Mouse (Mus musculus) cerebellum, postnatal 14 days (tissue): ENCODE results near the gene Nfasc.
A peak's percentile ranks its signal among the peaks of the same experiment; 100 is the strongest.

Source experiments
- DNase-seq, 2 experiments: peaks; one replicate each; pipeline ENCODE4 v3.0.0; 2021; ENCODE audit warnings: mixed read lengths in 2 of 2

The Nfasc gene

DNA sequence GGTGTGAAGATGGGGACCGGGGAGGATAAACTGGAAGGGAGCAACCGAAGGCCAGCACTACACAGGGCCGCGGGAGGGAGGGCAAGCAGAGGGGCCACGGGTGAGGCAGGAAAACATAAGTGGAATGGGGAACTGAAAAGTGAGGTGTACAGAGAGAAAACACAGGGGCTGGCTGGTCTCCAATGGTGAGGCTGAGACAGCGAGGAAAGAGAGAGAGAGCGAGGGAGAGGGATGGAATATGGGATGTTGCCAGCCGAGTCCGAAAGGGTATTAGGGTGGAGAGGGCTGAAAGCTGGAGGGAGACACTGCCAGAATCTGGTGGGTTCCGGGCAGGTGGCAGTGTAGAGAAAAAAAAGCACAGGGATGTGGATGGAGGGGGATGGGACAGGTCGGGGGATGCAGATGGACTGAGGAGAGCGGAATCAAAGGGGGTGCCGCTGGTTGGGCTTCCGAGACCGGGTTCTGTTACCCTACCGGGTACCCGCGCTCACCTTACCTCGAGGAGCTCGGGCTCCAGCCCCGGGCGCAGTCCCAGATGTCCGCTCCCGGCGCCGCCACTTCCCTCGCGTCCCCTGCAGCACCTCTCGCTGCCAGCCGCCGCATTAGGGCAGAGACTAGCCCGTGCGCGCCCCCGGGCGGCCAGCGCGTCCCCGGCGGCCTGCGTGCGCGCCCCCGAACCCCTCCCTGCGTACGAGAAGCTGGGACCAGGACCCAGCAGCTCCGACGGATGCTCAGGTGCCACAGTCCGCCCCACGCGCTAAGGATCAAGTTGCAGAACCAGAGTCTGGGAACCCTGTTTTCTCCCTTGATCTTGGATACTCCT lies at the start of gene Nfasc:
Gene Nfasc (minus strand): TSS at position 623 of the 823 bp plus-strand sequence.
- DNase-seq = peak; percentile 96 to 97

- DNase-seq = no peak
Observed at GRCm38 (mm10) chr1:132791049-132791448, 49.5 kb upstream of the Nfasc start.

GRCm38 (mm10) chr1:132786866-132787265 lies 45.3 kb upstream of the Nfasc start:
- DNase-seq = peak; percentile 81 to 91

DNA sequence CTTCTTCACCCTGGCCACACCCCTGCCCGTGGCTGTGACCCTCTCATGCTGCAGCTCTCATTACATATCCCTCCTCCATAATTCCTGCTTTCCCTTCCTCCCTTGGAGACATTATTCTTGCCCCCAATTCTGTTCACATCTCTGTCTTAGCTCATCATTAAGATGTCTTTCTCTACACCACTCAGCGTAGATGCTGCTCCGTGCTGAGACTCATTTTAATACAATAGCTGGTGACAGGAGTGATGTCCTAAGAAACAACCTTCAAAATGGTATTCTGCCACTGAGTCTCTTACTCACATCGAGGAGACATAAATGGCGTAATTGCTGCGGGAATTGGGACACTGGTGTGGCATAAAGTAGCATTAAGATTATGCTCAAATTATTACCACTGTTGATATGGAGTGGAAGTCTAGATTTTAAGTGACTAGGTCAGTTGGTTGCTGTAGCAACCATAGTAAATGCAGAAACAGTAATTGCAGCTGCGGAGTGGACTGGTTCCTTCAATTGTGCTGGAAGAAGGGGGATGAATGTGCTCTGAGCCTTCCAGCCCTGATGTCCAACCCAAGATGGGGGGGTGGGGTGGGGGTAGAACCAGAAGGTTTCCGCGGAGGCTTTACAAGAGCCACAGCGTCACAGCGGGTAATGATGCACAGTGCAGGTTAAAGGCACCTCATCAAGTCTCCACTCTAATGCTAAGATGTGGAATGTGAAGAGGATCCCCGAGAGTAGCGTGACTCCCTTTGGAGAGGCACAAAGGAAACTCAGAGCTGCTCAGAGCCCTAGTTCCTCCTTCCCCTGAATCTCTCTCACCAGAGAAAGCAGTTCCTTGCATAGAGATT lies 40.2 kb upstream of the Nfasc start:
- DNase-seq = no peak

- DNase-seq = no peak
Observed at GRCm38 (mm10) chr1:132780961-132781360, 39.4 kb upstream of the Nfasc start.

- no peak for DNase-seq
Observed at GRCm38 (mm10) chr1:132780254-132780653, 38.7 kb upstream of the Nfasc start.

DNA sequence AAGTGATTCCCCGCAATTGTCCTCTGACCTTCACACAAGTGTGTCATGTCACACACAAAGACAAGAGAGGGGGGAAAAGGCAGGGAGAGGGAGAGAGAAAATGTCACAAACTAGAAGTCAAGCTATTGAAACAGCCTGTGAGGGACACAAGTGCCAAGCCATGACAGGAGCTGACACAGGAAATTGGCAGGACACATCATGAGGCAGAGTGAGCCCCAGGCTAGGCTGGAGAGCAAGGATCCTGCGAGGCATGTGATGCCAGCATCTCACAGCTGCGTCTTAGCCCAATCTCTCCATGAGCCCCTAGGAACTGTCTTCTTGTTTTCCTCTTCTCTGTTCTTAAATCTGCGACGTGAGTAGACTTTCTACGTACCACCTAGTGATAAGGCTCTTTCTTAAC lies 33.4 kb upstream of the Nfasc start:
- DNase-seq = peak; percentile 49 to 56

DNA sequence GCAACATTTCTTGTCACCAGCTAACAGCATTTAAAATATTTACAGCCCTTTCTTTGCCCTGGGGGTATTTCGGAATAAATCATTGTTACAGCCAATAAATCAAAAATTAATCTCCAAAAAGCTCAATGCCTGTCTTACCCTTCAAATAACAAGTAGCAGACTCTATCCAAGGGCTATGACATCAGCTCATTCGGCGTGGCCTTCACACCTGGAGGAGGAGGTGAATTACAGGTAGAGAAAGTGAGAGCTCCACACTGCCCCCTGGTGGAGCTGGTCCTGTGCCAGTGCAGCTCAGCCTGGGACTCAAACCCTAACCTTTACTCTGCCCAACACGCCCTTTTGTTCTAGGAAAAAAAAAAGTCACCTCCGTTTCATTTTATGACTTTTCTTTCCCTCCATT lies 29.8 kb upstream of the Nfasc start:
- DNase-seq = peak; percentile 82 to 88

DNA sequence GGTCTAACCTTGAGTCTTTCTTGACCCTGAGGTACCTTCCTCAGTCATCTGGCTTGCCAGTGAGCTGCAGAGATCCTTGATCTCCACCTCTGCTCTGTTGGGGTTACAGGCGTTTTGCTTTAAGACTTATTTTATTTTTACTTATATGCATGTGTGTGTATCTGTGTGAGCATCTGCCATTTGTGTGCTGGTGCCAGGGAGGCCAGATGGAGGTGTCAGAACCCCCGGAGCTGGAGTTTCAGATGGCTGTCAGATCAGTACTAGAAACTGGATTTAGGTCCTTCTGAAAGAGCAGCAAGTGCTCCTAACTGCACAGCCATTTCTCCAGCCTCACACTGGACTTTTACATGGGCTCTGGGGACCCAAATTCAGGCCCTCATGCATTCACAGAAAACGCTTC lies 28.0 kb upstream of the Nfasc start:
- peak; percentile 46 to 64 for DNase-seq

DNA sequence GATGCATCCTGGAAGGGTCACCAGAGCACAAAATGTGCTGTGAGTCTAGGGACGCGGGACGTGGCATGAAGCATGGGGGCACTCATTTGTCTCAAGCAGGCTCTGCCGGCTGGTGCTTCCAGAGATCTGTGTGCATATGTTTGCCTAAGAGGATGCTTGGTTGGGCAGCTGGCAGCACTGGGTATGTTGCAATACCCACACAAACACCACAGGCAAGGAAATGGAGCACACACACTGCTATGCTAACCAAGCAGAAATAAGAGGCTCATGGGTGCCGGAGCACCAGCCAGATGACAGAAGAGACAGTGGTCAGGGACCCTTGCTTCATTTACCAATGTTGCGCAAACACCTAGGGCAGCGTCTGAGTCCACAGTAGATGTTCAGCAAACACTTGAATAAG lies 25.8 kb upstream of the Nfasc start:
- no peak for DNase-seq

DNA sequence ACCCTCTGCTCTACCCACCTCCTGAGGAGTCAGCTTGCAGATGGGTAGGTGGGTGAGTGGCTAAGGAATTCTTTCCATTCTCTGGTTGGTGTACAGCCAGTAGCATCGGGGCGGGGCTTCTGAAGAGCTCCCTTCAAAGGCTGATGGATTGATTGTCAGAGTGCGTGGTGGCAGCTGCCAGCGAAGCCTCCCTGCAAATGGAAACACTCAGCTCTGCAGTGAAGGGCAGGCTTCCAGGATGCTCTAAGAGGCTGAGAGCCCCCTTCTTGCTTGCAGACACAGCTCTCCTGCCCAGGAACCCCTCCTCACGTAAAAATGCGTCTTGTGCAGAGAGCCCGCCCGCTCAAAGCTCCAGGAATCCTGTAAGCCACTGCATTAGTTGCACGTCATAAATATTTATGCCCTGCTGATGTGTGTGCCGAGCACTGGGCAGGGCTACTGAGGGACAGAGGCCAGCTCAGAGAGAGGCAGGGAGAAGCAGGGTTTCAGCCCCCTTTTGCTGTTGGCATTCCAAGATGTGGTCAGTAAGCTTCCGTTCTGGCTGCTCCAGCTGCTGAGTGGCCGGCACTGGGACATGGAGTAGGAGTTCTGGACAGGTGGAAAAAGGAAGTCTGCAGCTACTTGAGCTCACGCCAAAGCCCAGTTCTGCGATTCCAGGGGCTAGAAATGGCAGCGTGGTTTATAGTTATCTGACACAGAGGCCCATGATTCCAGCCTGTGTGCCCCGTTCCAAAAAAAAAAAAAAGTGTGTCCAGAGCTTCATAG lies 24.5 kb upstream of the Nfasc start:
- DNase-seq = peak; percentile 28 to 49

DNA sequence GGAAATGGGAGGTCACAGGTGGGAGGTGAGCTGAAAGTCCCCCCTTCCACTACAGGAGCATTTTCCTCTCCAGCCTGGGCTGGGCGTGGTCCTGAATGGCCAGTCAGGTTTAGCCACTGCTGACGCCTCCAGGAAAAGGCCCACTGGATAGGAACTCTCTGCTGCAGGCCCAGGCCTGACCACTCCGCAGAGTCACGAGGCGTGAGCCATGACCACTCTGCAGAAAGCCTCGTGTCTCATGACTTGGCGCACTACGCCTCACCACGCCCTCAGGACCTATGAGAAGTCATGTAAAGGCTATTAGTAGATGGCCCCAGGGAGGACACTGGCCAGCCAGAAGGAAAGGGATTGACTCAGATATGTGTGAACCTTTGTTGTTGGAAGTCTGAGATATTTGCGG lies 23.6 kb upstream of the Nfasc start:
- no peak for DNase-seq

DNA sequence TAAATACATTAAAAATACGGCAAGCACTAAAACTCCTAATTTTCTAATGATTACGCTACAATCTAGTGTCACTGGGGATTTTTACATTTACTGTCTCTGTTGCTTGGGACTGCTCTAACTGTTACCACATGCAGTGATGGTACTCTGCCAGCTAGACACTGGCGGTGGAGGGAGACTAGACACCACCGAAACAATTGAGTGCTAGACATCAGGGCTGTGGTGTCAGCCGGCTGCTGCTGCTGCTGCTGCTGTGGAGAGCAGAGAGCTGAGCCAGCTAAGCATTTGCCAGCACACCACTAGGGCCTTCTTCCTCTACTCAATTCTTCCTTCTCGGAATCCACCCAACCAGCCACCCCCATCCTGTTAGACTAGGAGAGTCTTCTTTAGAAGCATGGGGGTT lies 17.8 kb upstream of the Nfasc start:
- peak; percentile 31 to 39 for DNase-seq

DNA sequence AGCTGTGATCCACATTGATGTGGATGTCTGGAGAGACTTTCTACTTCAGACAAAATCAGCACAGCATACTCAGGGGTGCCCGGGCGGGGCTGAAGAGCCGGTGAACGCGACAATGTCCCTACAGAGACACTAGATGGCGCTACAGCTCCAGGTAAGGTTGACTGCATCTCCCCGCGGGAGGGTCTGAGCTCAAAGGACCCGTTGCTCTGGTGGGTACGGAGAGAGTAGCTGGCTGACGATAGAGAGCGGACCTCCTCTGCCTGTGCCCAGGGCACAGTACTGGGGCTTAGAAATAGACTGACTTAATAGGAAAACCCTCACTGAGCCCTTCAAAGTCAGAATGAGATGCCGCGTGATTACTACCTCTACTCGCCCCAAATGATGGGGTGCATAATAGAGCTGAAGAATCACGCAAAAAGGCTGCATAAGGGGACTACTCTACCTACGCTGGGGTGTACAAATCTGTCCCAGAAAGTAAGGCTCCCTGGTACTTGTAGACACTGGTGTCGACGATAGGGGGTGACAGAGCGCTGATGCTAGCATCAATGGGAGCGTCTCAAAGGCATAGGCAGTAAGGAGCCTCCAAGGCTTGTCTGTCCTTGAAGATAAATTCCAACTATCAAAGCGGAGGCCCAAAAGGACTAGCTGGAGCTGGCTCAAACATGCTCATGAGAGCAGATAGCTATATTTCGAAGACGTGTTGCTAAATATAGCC lies 17.2 kb upstream of the Nfasc start:
- DNase-seq = peak; percentile 91 to 92

DNA sequence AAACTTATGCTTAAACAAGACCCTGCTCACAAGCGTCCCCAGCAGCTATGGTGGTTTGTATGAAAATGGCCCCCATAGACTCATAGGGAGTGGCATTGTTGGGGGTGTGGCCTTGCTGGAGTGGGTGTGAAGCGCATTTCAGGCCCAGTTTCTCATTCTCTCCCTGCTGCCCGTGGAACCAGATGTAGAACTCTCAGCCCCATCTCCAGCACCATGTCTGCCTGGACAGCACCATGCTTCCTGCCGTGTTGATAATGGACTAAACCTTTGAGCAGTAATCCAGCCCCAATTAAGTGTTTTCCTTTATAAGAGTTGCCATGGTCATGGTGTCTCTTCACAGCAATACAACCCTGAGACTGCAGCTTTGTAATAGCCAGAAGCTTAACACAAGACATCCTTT lies 13.6 kb upstream of the Nfasc start:
- DNase-seq = no peak

- no peak for DNase-seq
Observed at GRCm38 (mm10) chr1:132749217-132749884, 7.8 kb upstream of the Nfasc start.

DNA sequence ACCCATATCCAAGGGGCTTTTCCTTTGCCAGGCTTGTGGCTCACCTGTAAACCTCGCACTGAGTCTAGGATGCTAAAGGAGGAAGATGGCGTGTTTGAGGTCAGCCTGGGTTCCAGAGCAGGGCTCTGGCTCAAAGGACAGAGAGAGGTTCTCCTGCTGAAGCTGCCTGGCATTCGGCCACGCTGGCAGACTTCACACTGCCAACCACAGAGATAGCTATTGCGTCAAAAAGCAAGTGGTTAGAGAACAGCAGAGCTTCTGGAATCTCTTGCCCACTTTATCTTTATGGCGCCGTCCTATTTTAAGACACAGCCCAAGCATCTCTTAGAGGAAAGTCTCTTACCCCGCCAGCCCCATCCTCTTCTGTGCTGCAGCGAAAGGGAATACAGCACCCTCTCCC lies 4.7 kb upstream of the Nfasc start:
- DNase-seq = peak; percentile 63 to 64

GRCm38 (mm10) chr1:132745636-132746035 lies 4.0 kb upstream of the Nfasc start:
- DNase-seq = no peak

DNA sequence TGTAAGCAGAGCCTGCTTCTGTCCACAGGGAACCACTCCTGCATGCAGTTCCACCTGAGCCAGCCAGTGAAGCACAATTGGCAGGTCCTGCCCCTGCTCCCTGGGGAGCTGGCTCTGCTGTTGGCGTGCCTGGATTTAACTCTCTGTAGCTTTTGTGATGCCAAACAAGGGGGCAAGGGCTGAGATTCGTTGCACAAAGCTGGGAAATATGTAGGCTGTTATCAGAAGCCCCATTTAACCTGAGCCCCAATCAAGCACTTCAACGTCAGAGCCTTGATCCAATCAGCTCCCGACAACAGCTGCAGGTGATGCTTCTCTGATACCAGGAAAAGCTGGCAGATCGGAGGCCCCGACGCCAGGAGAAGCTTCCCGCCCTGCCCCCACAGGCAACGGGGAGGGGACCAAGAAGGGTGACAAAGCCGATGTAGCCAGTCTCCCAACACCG lies 2.5 kb downstream of the Nfasc start:
- peak; percentile 72 to 74 for DNase-seq

GRCm38 (mm10) chr1:132736171-132736570 lies 5.4 kb downstream of the Nfasc start:
- no peak for DNase-seq

DNA sequence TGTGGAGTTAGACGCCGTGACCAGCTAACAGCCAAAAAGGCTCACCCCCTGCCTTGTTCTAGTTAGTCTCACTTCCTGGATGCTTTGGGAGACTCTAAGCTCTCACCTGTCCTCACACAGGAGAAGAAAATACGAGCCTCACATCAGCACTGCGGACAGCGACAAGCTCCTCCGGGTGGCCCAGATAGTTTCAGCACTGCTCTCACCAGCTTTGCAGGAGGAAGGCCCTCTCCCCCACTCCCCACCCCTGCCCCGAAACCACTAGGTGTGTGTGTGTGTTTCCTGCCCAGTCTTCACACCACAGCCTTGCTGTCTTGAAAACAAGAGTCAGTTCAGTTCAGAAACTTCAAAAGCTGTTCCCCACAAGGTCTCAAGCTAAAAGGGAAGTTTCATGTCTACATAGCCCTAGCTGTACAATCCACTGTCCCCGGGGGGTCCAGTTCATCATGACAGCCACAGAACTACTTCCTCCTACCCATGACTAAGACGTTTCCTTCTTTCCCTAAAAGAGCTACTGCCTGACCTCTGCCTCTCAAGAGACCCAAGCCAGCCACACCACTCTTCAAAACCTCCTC lies 7.6 kb downstream of the Nfasc start:
- DNase-seq = no peak
